Mouse (Mus musculus) hindbrain, embryonic 16.5 days (tissue): Measurements from ENCODE around the gene Tef. TPM values are rescaled to one million over a fixed set of nuclear protein-coding genes. Genes with fewer than 3 reads are reported as not detected.

Source experiments
- ATAC-seq: fragments of 200-750 bp; cut with Nextera tagmentation; 2 replicates; pipeline ENCODE4 v1.8.0; 2017; ENCODE audit warnings: moderate TSS enrichment, moderate library complexity
- H3K27ac ChIP-seq: fragments of 300-500 bp; sonication (generic); 2 replicates; pipeline ENCODE4 v1.5.1; 2014; ENCODE audit warnings: low read depth, mild to moderate bottlenecking, control low read depth, low read length, moderate library complexity
- H3K27me3 ChIP-seq: fragments of 300-500 bp; sonication (generic); replicated peaks from 2 replicates; pipeline ENCODE4 v1.6.1; 2014; ENCODE audit warnings: low read length; ENCODE audit not compliant: control insufficient read depth, insufficient read depth
- H3K36me3 ChIP-seq: fragments of 300-500 bp; sonication (generic); 2 replicates; pipeline ENCODE4 v1.6.1; 2014; ENCODE audit warnings: mild to moderate bottlenecking, low read length, moderate library complexity, mixed read lengths; ENCODE audit not compliant: control insufficient read depth, insufficient read depth
- H3K4me1 ChIP-seq: fragments of 300-500 bp; sonication (generic); 2 replicates; pipeline ENCODE4 v1.6.1; 2014; ENCODE audit warnings: low read depth, low read length; ENCODE audit not compliant: control insufficient read depth, insufficient read depth
- H3K4me2 ChIP-seq: fragments of 300-500 bp; sonication (generic); 2 replicates; pipeline ENCODE4 v1.6.1; 2014; ENCODE audit warnings: mild to moderate bottlenecking, low read length, control low read depth, moderate library complexity
- H3K4me3 ChIP-seq: fragments of 300-500 bp; sonication (generic); 2 replicates; pipeline ENCODE4 v1.5.1; 2014; ENCODE audit warnings: mild to moderate bottlenecking, low read length, control low read depth, moderate library complexity
- H3K9ac ChIP-seq: fragments of 300-500 bp; sonication (generic); 2 replicates; pipeline ENCODE4 v1.6.1; 2014; ENCODE audit warnings: low read depth, mild to moderate bottlenecking, control low read depth, low read length, moderate library complexity
- H3K9me3 ChIP-seq: fragments of 300-500 bp; sonication (generic); 2 replicates; pipeline ENCODE4 v1.6.1; 2014; ENCODE audit warnings: mild to moderate bottlenecking, low read length, moderate library complexity; ENCODE audit not compliant: control insufficient read depth
- WGBS: fragments of 180-500 bp; shearing (Covaris S2); extraction: QIAGEN DNeasy Blood & Tissue Kit; methylation state at CpG from one replicate; pipeline ENCODE4 v1.1.7; 2014; 5-methylcytosine and 5-hydroxymethylcytosine counted together
- polyA plus RNA-seq: library from polyadenylated mRNA; unstranded; fragments of >200 nt; fragmentation: Nextera tagmentation; extraction: Ambion mirVana; gene quantifications from 2 replicates; pipeline ENCODE4 v1.2.1, GENCODE M21; 2015

The Tef gene
- polyA plus RNA-seq, 1 experiment from 2014 or later: 23.1 TPM

- H3K9me3 ChIP-seq: no peaks in the 10 kb centered on the region
- peak within 1 kb of the TSS; percentile 92 for H3K4me2 ChIP-seq
- H3K36me3 ChIP-seq: peaks cover 23% of the 10 kb centered on the region
- 1% methylated on average over 52 of the region's 53 CpGs for WGBS
- ATAC-seq: peak; percentile 79
- H3K27me3 ChIP-seq: no peaks in the 10 kb centered on the region
- H3K4me3 ChIP-seq: peak within 1 kb of the TSS; percentile 91
- peak within 1 kb of the TSS; percentile 91 for H3K9ac ChIP-seq
- peaks cover 18% of the 10 kb centered on the region for H3K4me1 ChIP-seq
- peak within 1 kb of the TSS; percentile 99 for H3K27ac ChIP-seq
Observed at GRCm38 (mm10) chr15:81872262-81873136, 70.3 kb downstream of the Tef start, which contains the start of gene Aco2. Gene Aco2 (plus strand): TSS chr15:81872309.

Other genes with a start within 250 kb of the Tef start
- gene Ep300, start 217.1 kb upstream of the Tef start, polyA plus RNA-seq: 17.3 and 21.4 TPM in 2 replicates
- 30.3 and 32.9 TPM in 2 replicates for gene L3mbtl2, start 138.5 kb upstream of the Tef start, polyA plus RNA-seq
- gene Chadl, start 105.1 kb upstream of the Tef start, polyA plus RNA-seq: 39.2 and 42.2 TPM in 2 replicates
- gene Zc3h7b, start 57.4 kb upstream of the Tef start, polyA plus RNA-seq: 39.3 and 49.6 TPM in 2 replicates
- gene Rangap1, start 56.9 kb upstream of the Tef start, polyA plus RNA-seq: 164 and 165 TPM in 2 replicates
- 15.7 and 18.4 TPM in 2 replicates for gene Tob2, start 56.4 kb downstream of the Tef start, polyA plus RNA-seq
- 118 and 122 TPM in 2 replicates for gene Phf5a, start 69.5 kb downstream of the Tef start, polyA plus RNA-seq
- gene Aco2, start 69.9 kb downstream of the Tef start, polyA plus RNA-seq: 333 and 346 TPM in 2 replicates
- 88.2 and 105 TPM in 2 replicates for gene Polr3h, start 123.8 kb downstream of the Tef start, polyA plus RNA-seq
- gene Csdc2, start 134.3 kb downstream of the Tef start, polyA plus RNA-seq: 287 and 292 TPM in 2 replicates
- gene Pmm1, start 158.5 kb downstream of the Tef start, polyA plus RNA-seq: 122 and 142 TPM in 2 replicates
- not detected in 2 replicates for gene 1700029P11Rik, start 178.1 kb downstream of the Tef start, polyA plus RNA-seq
- gene Xrcc6, start 185.4 kb downstream of the Tef start, polyA plus RNA-seq: 44.4 and 48.9 TPM in 2 replicates
- 53.7 and 56.1 TPM in 2 replicates for gene Desi1, start 231.4 kb downstream of the Tef start, polyA plus RNA-seq
- gene Snu13, start 245.2 kb downstream of the Tef start, polyA plus RNA-seq: 254 and 268 TPM in 2 replicates